Mouse (Mus musculus): ENCODE data around the gene Zfp566.

Gene Zfp566

GRCm38 (mm10) chr7:30060341-30060740 is 30.0 kb downstream of the Zfp566 start:
- peak in 1 of 2 experiments; percentile 9 for DNase-seq (ENCODE audit: low spot score in 2 of 2)

- no peak for DNase-seq (ENCODE audit: low spot score in 2 of 2)
These were observed 36.7 kb downstream of the Zfp566 start for GRCm38 (mm10) chr7:30053591-30053990.

- peak; percentile 89 to 90 for DNase-seq (ENCODE audit: low spot score in 2 of 2)
These were observed 39.3 kb downstream of the Zfp566 start, which contains the start of gene Zfp14 for GRCm38 (mm10) chr7:30050882-30051548. TSS of gene Zfp14 (minus strand) at chr7:30051380.

- no peak for DNase-seq (ENCODE audit: low spot score in 2 of 2)
These were observed 42.2 kb downstream of the Zfp566 start for GRCm38 (mm10) chr7:30048126-30048525.

GRCm38 (mm10) chr7:30044354-30044753 is 46.0 kb downstream of the Zfp566 start:
- DNase-seq (ENCODE audit: low spot score in 2 of 2), result no peak

GRCm38 (mm10) chr7:30034331-30034730 is 56.0 kb downstream of the Zfp566 start:
- DNase-seq (ENCODE audit: low spot score in 2 of 2), result no peak

GRCm38 (mm10) chr7:30031379-30031778 is 58.9 kb downstream of the Zfp566 start:
- no peak for DNase-seq (ENCODE audit: low spot score in 2 of 2)

GRCm38 (mm10) chr7:30030677-30031076 is 59.6 kb downstream of the Zfp566 start:
- no peak for DNase-seq (ENCODE audit: low spot score in 2 of 2)

GRCm38 (mm10) chr7:30028572-30028971 is 61.8 kb downstream of the Zfp566 start:
- DNase-seq (ENCODE audit: low spot score in 2 of 2), result no peak

Measured in heart, adult 9 months (tissue).